27 mouse cellular contexts compared by ENCODE assay signal in the genomic region with DNA sequence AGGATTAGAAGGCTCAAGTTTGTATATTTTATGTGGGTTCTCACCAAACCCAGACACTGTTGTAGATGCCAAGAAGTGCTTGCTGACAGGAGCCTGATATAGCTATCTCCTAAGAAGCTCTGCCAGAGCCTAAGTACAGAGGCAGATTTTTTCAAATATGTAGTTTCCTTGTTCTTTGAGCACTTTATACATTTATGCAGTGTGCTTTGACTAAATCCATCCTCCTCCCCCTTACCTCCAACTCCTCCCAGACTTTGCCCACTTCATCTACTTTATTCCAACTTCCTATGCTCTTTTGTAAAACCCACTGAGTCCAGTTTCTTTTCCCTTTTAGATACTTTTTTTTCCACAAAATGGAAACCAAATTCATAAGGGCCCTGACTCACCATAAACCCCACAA. TPM values are rescaled to one million over a fixed set of nuclear protein-coding genes. Genes with fewer than 3 reads are reported as not detected.
"Had no signal": no experiment of that assay in that cellular context is flagged by ENCODE, and none has a peak within 500 bp of the region (broad histone marks: within the 10 kb centered on the region; RNA-seq: fewer than 3 reads in every experiment).

No protein-coding gene starts in this region.

- H3K9me3 ChIP-seq: lung, embryonic 15.5 days; midbrain, embryonic 10.5 days; midbrain, embryonic 12.5 days; neural tube, embryonic 12.5 days had no signal

- H3K4me2 ChIP-seq: lung, embryonic 15.5 days; midbrain, embryonic 12.5 days; neural tube, embryonic 12.5 days had no signal

- H3K36me3 ChIP-seq: lung, embryonic 15.5 days; midbrain, embryonic 10.5 days; midbrain, embryonic 12.5 days; neural tube, embryonic 12.5 days had no signal

- ATAC-seq: midbrain, embryonic 16.5 days had no signal

- DNase-seq: lung, adult 18-20 months; lung, postnatal 10 days; lung, postnatal 4 days; midbrain, embryonic 14.5 days; retina, postnatal 1 day; right cerebral cortex, adult 18-20 months; right cerebral cortex, postnatal 25 days; right cerebral cortex, postnatal 4 days; spleen, adult 18-20 months; thymus, adult 2 months; thymus, postnatal 25 days; thymus, postnatal 4 days had no signal

- H3K27me3 ChIP-seq: lung, embryonic 15.5 days; midbrain, embryonic 12.5 days; neural tube, embryonic 12.5 days had no signal

- H3K4me1 ChIP-seq: lung, embryonic 15.5 days; midbrain, embryonic 10.5 days; midbrain, embryonic 12.5 days; neural tube, embryonic 12.5 days had no signal

- H3K4me3 ChIP-seq: lung, embryonic 15.5 days; midbrain, embryonic 10.5 days; midbrain, embryonic 12.5 days; myocyte; neural tube, embryonic 12.5 days had no signal

- H3K27ac ChIP-seq: liver, embryonic 14.5 days; lung, embryonic 15.5 days; midbrain, embryonic 10.5 days; midbrain, embryonic 12.5 days; neural tube, embryonic 12.5 days had no signal

- H3K9ac ChIP-seq: liver, embryonic 14.5 days; lung, embryonic 15.5 days; midbrain, embryonic 12.5 days; neural tube, embryonic 12.5 days had no signal

RNA-seq across cellular contexts. Expression of gene Slco1a6, which starts 11.8 kb away (rescaled TPM):
- total RNA-seq: megakaryocyte, adult 5-6 weeks; megakaryocyte-erythroid progenitor cell, adult 5-6 weeks had no signal
- polyA plus RNA-seq: liver, embryonic 14.5 days; liver, embryonic 16.5 days; lung, embryonic 15.5 days; midbrain, embryonic 10.5 days; midbrain, embryonic 12.5 days; midbrain, embryonic 16.5 days; neural tube, embryonic 12.5 days; neural tube, embryonic 14.5 days; small intestine, adult 2 months; stomach, embryonic 14.5 days; stomach, embryonic 16.5 days; thymus, adult 2 months; urinary bladder, adult 2 months had no signal
